Mouse (Mus musculus) liver, embryonic 12.5 days (tissue): ENCODE results near the gene Rccd1. TPM values are rescaled to one million over a fixed set of nuclear protein-coding genes. Genes with fewer than 3 reads are reported as not detected.

ENCODE experiments used
- ATAC-seq: fragments of 200-750 bp; cut with Nextera tagmentation; 2 replicates; pipeline ENCODE4 v1.8.0; 2017; ENCODE audit warnings: moderate number of reproducible peaks, mild to moderate bottlenecking, moderate library complexity
- H3K27ac ChIP-seq: fragments of 300-500 bp; sonication (generic); 2 replicates; pipeline ENCODE4 v1.5.1; 2016; ENCODE audit warnings: mild to moderate bottlenecking
- H3K27me3 ChIP-seq: fragments of 300-500 bp; sonication (generic); replicated peaks from 2 replicates; pipeline ENCODE4 v1.6.1; 2016; ENCODE audit warnings: mild to moderate bottlenecking, moderate library complexity
- H3K36me3 ChIP-seq: fragments of 300-500 bp; sonication (generic); 2 replicates; pipeline ENCODE4 v1.6.1; 2016; ENCODE audit warnings: mild to moderate bottlenecking, moderate library complexity
- H3K4me1 ChIP-seq: fragments of 300-500 bp; sonication (generic); 2 replicates; pipeline ENCODE4 v1.6.1; 2016
- H3K4me2 ChIP-seq: fragments of 300-500 bp; sonication (generic); 2 replicates; pipeline ENCODE4 v1.6.1; 2016; ENCODE audit warnings: mild to moderate bottlenecking, moderate library complexity
- H3K4me3 ChIP-seq: fragments of 300-500 bp; sonication (generic); 2 replicates; pipeline ENCODE4 v1.5.1; 2016; ENCODE audit warnings: mild to moderate bottlenecking, moderate library complexity
- H3K9ac ChIP-seq: fragments of 300-500 bp; sonication (generic); 2 replicates; pipeline ENCODE4 v1.6.1; 2016; ENCODE audit warnings: mild to moderate bottlenecking, moderate library complexity
- H3K9me3 ChIP-seq: fragments of 300-500 bp; sonication (generic); replicated peaks from 2 replicates; pipeline ENCODE4 v1.6.1; 2016; ENCODE audit warnings: mild to moderate bottlenecking, moderate library complexity
- WGBS: fragments of 180-500 bp; shearing (Covaris S2); methylation state at CpG from one replicate; pipeline ENCODE4 v1.1.7; 2016; ENCODE audit not compliant: insufficient replicate concordance; 5-methylcytosine and 5-hydroxymethylcytosine counted together
- polyA plus RNA-seq: library from polyadenylated mRNA; unstranded; fragments of >200 nt; fragmentation: Nextera tagmentation; extraction: Ambion mirVana; gene quantifications from 2 replicates; pipeline ENCODE4 v1.2.1, GENCODE M21; 2016

Gene Rccd1
- polyA plus RNA-seq, 1 experiment from 2014 or later, result 5.6 TPM

DNA sequence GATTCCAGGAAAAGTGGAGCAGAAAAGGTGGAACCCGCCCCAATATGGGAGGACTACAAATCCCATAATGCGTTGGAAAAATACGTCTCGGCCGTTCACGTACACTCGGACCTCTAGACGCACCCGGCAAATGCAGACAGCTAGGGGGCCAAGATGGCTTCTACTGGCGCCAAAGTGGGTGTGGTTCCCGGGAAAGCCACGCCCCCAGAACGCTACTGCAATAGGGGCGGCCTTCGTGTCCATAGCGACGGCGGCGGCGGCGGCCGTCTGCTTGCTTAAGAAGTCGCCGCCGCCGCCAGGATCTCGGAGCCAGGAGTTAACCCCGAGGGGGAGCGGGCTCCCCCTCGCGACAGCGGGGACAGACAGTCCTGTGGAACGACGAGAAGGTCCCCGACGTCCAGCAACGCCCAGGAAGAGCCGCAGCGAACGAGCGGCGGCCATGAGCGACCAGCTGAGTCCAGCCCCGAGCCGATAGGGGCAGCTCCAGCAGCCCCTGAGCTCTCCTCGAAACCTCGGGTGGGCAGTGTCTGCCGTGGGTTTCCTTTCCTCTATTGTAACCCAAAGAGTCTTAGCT lies 78.0 kb downstream of the Rccd1 start, which contains the start of gene Ttll13:
Gene Ttll13, plus strand, starts transcription at position 229 of the 574 bp plus-strand sequence.
- under 1% methylated on average over 48 of the region's 48 CpGs for WGBS
- peak; percentile 97 for ATAC-seq
- peak within 1 kb of the TSS; percentile 82 for H3K9ac ChIP-seq
- no peaks in the 10 kb centered on the region; the same call in 1 of the 2 replicates for H3K27me3 ChIP-seq
- H3K4me3 ChIP-seq, result peak within 1 kb of the TSS; percentile 77
- peak within 1 kb of the TSS; percentile 92 for H3K4me2 ChIP-seq
- peak within 1 kb of the TSS; percentile 79 for H3K27ac ChIP-seq
- H3K4me1 ChIP-seq, result peaks cover 23% of the 10 kb centered on the region
- H3K9me3 ChIP-seq, result no peaks in the 10 kb centered on the region
- no peaks in the 10 kb centered on the region for H3K36me3 ChIP-seq

DNA sequence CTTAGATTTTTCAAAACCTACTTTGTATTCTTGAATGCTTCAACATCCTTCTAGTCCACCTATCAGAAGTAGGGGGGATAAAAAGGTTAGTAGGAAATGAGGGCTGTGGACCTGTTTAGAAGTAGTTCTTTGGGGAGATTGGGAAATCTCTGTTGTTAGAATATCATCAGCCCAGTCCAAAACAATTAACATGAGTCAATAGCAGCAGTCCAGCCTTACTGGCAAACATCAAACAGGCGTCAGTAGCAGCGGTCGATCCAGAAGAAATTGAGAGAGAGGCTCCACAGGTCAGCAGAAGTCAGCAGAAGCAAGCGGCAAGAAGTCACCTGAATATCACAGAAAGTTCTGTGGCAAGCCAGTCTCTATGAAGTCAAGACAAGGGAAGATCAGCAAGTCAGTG lies 79.4 kb downstream of the Rccd1 start:
- Histone ChIP-seq H3K27me3 (no peaks in the 10 kb centered on the region), H3K9ac (no peak overlapping the region), H3K4me1 (peaks cover 17% of the 10 kb centered on the region), H3K36me3 (peaks cover 13% of the 10 kb centered on the region), H3K4me2 (no peak overlapping the region), H3K4me3 (no peak overlapping the region), H3K27ac (no peak overlapping the region), H3K9me3 (no peaks in the 10 kb centered on the region)
- no peak for ATAC-seq
- 92% methylated on average over 4 of the region's 4 CpGs for WGBS

Other genes starting within 250 kb of the Rccd1 start
- gene Idh2, start 209.1 kb downstream of the Rccd1 start, polyA plus RNA-seq, result 158 and 160 TPM in 2 replicates
- gene Sema4b, start 137.6 kb downstream of the Rccd1 start, polyA plus RNA-seq, result 16.9 and 17.9 TPM in 2 replicates
- gene Cib1, start 91.6 kb downstream of the Rccd1 start, polyA plus RNA-seq, result 97.5 and 99.2 TPM in 2 replicates
- gene Gdpgp1, start 91.6 kb downstream of the Rccd1 start, polyA plus RNA-seq, result 3.9 and 4.4 TPM in 2 replicates
- gene Ttll13, start 78.1 kb downstream of the Rccd1 start, polyA plus RNA-seq, result 0.61 and 1.0 TPM in 2 replicates
- gene Ngrn, start 63.2 kb downstream of the Rccd1 start, polyA plus RNA-seq, result 42.0 and 45.6 TPM in 2 replicates
- 9.0 and 11.4 TPM in 2 replicates for gene Vps33b, start 54.8 kb downstream of the Rccd1 start, polyA plus RNA-seq
- 150 and 158 TPM in 2 replicates for gene Prc1, start 30.0 kb downstream of the Rccd1 start, polyA plus RNA-seq
- 17.1 and 17.3 TPM in 2 replicates for gene Unc45a, start 16.6 kb upstream of the Rccd1 start, polyA plus RNA-seq
- gene Hddc3, start 18.6 kb upstream of the Rccd1 start, polyA plus RNA-seq, result 5.1 and 6.8 TPM in 2 replicates
- 5.8 and 6.5 TPM in 2 replicates for gene Man2a2, start 46.9 kb upstream of the Rccd1 start, polyA plus RNA-seq
- gene Fes, start 63.5 kb upstream of the Rccd1 start, polyA plus RNA-seq, result 10.3 and 11.4 TPM in 2 replicates
- gene Furin, start 81.0 kb upstream of the Rccd1 start, polyA plus RNA-seq, result 5.6 and 5.9 TPM in 2 replicates
- 47.2 and 47.8 TPM in 2 replicates for gene Blm, start 210.7 kb upstream of the Rccd1 start, polyA plus RNA-seq